Mouse (Mus musculus): Measurements from ENCODE around the gene Gm10128. TPM values are rescaled to one million over a fixed set of nuclear protein-coding genes. Genes with fewer than 3 reads are reported as not detected.

Gene Gm10128
- not detected for polyA plus RNA-seq (2017; shearing (Covaris generic))

GRCm38 (mm10) chr14:7643872-7644271 is at the start of gene Gm10128:
Gm10128 (minus strand) TSS chr14:7643972.

GRCm38 (mm10) chr14:7595492-7595891 is 48.3 kb downstream of the Gm10128 start, which contains the start of gene Gm10338:
Gm10338 (minus strand) TSS chr14:7595592.

Other genes with a start within 250 kb of the Gm10128 start
- 0.29 TPM for gene Gm3755, start 193.1 kb downstream of the Gm10128 start, polyA plus RNA-seq (2017; shearing (Covaris generic))
- not detected for gene Gm3752, start 160.2 kb downstream of the Gm10128 start, polyA plus RNA-seq (2017; shearing (Covaris generic))
- not detected for gene Gm3558, start 75.4 kb downstream of the Gm10128 start, polyA plus RNA-seq (2017; shearing (Covaris generic))
- gene Gm10338, start 48.4 kb downstream of the Gm10128 start, polyA plus RNA-seq (2017; shearing (Covaris generic)) = not detected
- gene Gm26661, start 147.6 kb upstream of the Gm10128 start, polyA plus RNA-seq (2017; shearing (Covaris generic)) = not detected
- 17.0 TPM for gene Flnb, start 174.0 kb upstream of the Gm10128 start, polyA plus RNA-seq (2017; shearing (Covaris generic))

All from effector memory CD4-positive, alpha-beta T cell, adult 5 months (primary cell).